ENCODE assay signal across 8 mouse cellular contexts in the genomic region with DNA sequence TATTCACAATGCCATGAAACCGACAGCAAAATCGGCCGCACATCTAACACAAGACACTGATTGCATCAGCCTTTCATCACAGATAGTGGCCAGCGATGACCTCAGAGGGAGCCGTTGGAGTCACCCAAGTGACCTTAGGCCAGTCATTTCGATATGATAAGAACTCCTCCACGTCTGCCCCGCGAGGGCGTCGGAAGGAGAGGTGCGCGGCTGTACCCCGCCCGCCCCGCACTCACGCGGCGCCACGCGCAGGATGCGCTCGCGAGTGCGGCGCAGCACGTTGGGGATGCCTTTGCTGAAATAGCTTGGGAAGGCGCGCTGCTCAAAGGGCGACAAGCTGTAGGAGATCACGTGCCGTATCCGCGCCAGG. TPM values are rescaled to one million over a fixed set of nuclear protein-coding genes. Genes with fewer than 3 reads are reported as not detected.
DNase-seq lines count a peak whose midpoint lies in the region; ATAC-seq and TF ChIP-seq lines count a peak whose summit lies in the region.

No protein-coding gene starts in this region.

- H3K4me1 ChIP-seq in heart, embryonic 12.5 days (replicated peaks): peaks cover 29% of the 10 kb centered on the region
- H3K4me1 ChIP-seq in CH12.LX (ENCODE audit: control insufficient read depth in 1 of 2, insufficient read depth in 2 of 2): peaks cover 8 to 21% of the 10 kb centered on the region in 2 experiments
- H3K4me1 ChIP-seq in embryonic fibroblast, embryonic 13.5 days (ENCODE audit: control insufficient read depth, insufficient read depth, low read length): peaks cover 4% of the 10 kb centered on the region; the same call in 1 of the 2 replicates
- H3K4me1 ChIP-seq in limb, embryonic 15.5 days: peaks cover 20% of the 10 kb centered on the region
- peaks cover 5% of the 10 kb centered on the region; the same call in 1 of the 2 replicates for H3K4me1 ChIP-seq in olfactory bulb, adult 2 months (ENCODE audit: control insufficient read depth, insufficient read depth, low read length)

- TF ChIP-seq RAD21 in CH12.LX (IDR thresholded peaks at IDR 0.05; ENCODE audit: low read depth, low read length): no peak

- no peak for TF ChIP-seq POLR2A in CH12.LX (IDR thresholded peaks at IDR 0.05; ENCODE audit: low read depth, low read length)
- TF ChIP-seq POLR2A in embryonic fibroblast, embryonic 13.5 days (IDR thresholded peaks at IDR 0.05; ENCODE audit: low read depth, low read length): 0 out of 2 replicates have a peak, but pooled peaks have one; percentile 26
- TF ChIP-seq POLR2A in olfactory bulb, adult 2 months (IDR thresholded peaks at IDR 0.05; ENCODE audit: insufficient read depth, low read depth, low read length): no peak

- H3K9me3 ChIP-seq in heart, embryonic 12.5 days (replicated peaks): no peaks in the 10 kb centered on the region
- no peaks in the 10 kb centered on the region for H3K9me3 ChIP-seq in CH12.LX (replicated peaks; ENCODE audit: low read length)
- H3K9me3 ChIP-seq in limb, embryonic 15.5 days: no peaks in the 10 kb centered on the region

- peaks cover 15% of the 10 kb centered on the region for H3K36me3 ChIP-seq in heart, embryonic 12.5 days
- H3K36me3 ChIP-seq in CH12.LX (replicated peaks in 1 of 2; ENCODE audit: control insufficient read depth in 1 of 2, insufficient read depth in 1 of 2, low read length in 1 of 2): peaks cover 12 to 35% of the 10 kb centered on the region in 2 experiments
- peaks cover 9% of the 10 kb centered on the region for H3K36me3 ChIP-seq in limb, embryonic 15.5 days

- H3K27me3 ChIP-seq in heart, embryonic 12.5 days (replicated peaks): no peaks in the 10 kb centered on the region
- H3K27me3 ChIP-seq in CH12.LX (replicated peaks): peaks cover 3% of the 10 kb centered on the region
- no peaks in the 10 kb centered on the region for H3K27me3 ChIP-seq in limb, embryonic 15.5 days

- H3K4me3 ChIP-seq in heart, embryonic 12.5 days: peak overlapping the region; percentile 92
- peak overlapping the region; percentile 91 to 100 (median 98) for H3K4me3 ChIP-seq in CH12.LX (replicated peaks in 1 of 3; ENCODE audit: low read depth in 2 of 3, low read length in 2 of 3, poor library complexity in 1 of 3)
- H3K4me3 ChIP-seq in embryonic fibroblast, embryonic 13.5 days (ENCODE audit: insufficient read depth, low read length): peak overlapping the region; percentile 78
- peak overlapping the region; percentile 89 for H3K4me3 ChIP-seq in limb, embryonic 15.5 days
- peak overlapping the region; percentile 86 for H3K4me3 ChIP-seq in olfactory bulb, adult 2 months (ENCODE audit: insufficient read depth, low read depth, low read length)

- DNase-seq in heart, postnatal 36 days: no peak
- DNase-seq in CH12.LX (ENCODE audit: extremely low read depth): peak; percentile 56
- no peak for DNase-seq in spleen, postnatal 14 days (ENCODE audit: low spot score in 2 of 2)
- no peak for DNase-seq in right cerebral cortex, postnatal 25 days

- intact Hi-C loops in heart, postnatal 36 days (cut with DNase I): loop anchor here (5.0 kb wide), 1 partner anchor 128 kb away; the partner anchor contains the start of gene Hspa4

- TF ChIP-seq EP300 in CH12.LX (IDR thresholded peaks at IDR 0.05; ENCODE audit: low read length): no peak

- no peak for TF ChIP-seq CTCF in CH12.LX (conservative IDR thresholded peaks at IDR 0.05 in 1 of 2, IDR thresholded peaks at IDR 0.05 in 1 of 2; ENCODE audit: low read depth in 2 of 2, low read length in 2 of 2)
- TF ChIP-seq CTCF in embryonic fibroblast, embryonic 13.5 days (IDR thresholded peaks at IDR 0.05; ENCODE audit: borderline replicate concordance, insufficient read depth, low read length): no peak
- TF ChIP-seq CTCF in olfactory bulb, adult 2 months (IDR thresholded peaks at IDR 0.05; ENCODE audit: insufficient read depth, low read depth, low read length): no peak

- ATAC-seq in heart, embryonic 12.5 days (ENCODE audit: insufficient number of reproducible peaks, low FRiP score): peak; percentile 47
- peak; percentile 32; the same call in 1 of the 2 replicates for ATAC-seq in limb, embryonic 15.5 days (ENCODE audit: insufficient number of reproducible peaks, low FRiP score, low TSS enrichment, low read depth)

- WGBS in heart, embryonic 12.5 days: under 1% methylated on average over 34 of the region's 34 CpGs
- under 1% methylated on average over 34 of the region's 34 CpGs for WGBS in limb, embryonic 15.5 days
- WGBS in olfactory bulb, adult 2 months: under 1% methylated on average over 34 of the region's 34 CpGs

- dilution Hi-C loops in CH12.LX (cut with MboI; ENCODE audit: extremely low pct_ligation_motif_present, extremely low pct_unique_long_range_greater_than_20kb, low sequenced_read_pairs): no loop called here

- in situ Hi-C loops in CH12.LX (cut with MboI; ENCODE audit: low pct_ligation_motif_present, low pct_unique_long_range_greater_than_20kb, low sequenced_read_pairs): no loop called here

- H3K27ac ChIP-seq in heart, embryonic 12.5 days (ENCODE audit: poor library complexity, severe bottlenecking): peak overlapping the region; percentile 72
- H3K27ac ChIP-seq in CH12.LX (ENCODE audit: insufficient read depth, low read depth): peak overlapping the region; percentile 92
- peak overlapping the region; percentile 53 for H3K27ac ChIP-seq in embryonic fibroblast, embryonic 13.5 days (ENCODE audit: insufficient read depth, low read length)
- peak overlapping the region; percentile 75 for H3K27ac ChIP-seq in limb, embryonic 15.5 days
- peak overlapping the region; percentile 92 for H3K27ac ChIP-seq in olfactory bulb, adult 2 months (ENCODE audit: insufficient read depth, low read depth, low read length)

- H3K79me2 ChIP-seq in CH12.LX (replicated peaks; ENCODE audit: control insufficient read depth, extremely low read depth, insufficient read depth, poor library complexity, severe bottlenecking): peaks cover 18% of the 10 kb centered on the region

- peak overlapping the region; percentile 93 for H3K9ac ChIP-seq in heart, embryonic 12.5 days
- peak overlapping the region; percentile 99 for H3K9ac ChIP-seq in CH12.LX (ENCODE audit: insufficient read depth, low read depth)
- H3K9ac ChIP-seq in limb, embryonic 15.5 days: peak overlapping the region; percentile 70

- peak overlapping the region; percentile 84 for H3K4me2 ChIP-seq in heart, embryonic 12.5 days
- peak overlapping the region; percentile 85 for H3K4me2 ChIP-seq in CH12.LX (ENCODE audit: insufficient read depth, low read depth, poor library complexity, severe bottlenecking)
- peak overlapping the region; percentile 84 for H3K4me2 ChIP-seq in limb, embryonic 15.5 days

RNA-seq across cellular contexts. Expression of gene Uqcrq, which starts 0.3 kb away (rescaled TPM):
- 1,089 and 1,102 TPM in 2 replicates for polyA plus RNA-seq in heart, embryonic 12.5 days (2016; fragmentation: Nextera tagmentation; extraction: Ambion mirVana)
- 1,000 to 10,000 TPM; 2,773 to 2,928 TPM for total RNA-seq in heart, postnatal 36 days (2021)
- 103 and 120 TPM in 2 replicates for total RNA-seq in CH12.LX (2012; rRNA removed)
- total RNA-seq in CH12.LX (2014; rRNA removed): 136 and 168 TPM in 2 replicates
- 642 and 765 TPM in 2 replicates for polyA plus RNA-seq in CH12.LX (2012; ENCODE audit: insufficient read length, low read depth)
- 361 and 399 TPM in 2 replicates for polyA plus RNA-seq in embryonic fibroblast, embryonic 13.5 days (2011; ENCODE audit: insufficient read length, low read depth, missing spikeins)
- polyA plus RNA-seq in limb, embryonic 15.5 days (2015; fragmentation: Nextera tagmentation; extraction: Ambion mirVana): 477 and 501 TPM in 2 replicates
- 1,358 TPM in 1 of 2 replicates, not detected in the other for polyA plus RNA-seq in olfactory bulb, adult 2 months (2012; ENCODE audit: insufficient read depth, insufficient read length, low replicate concordance, missing spikeins)

RNA-seq across cellular contexts. Expression of gene Gdf9, which starts 0.5 kb away (rescaled TPM):
- polyA plus RNA-seq in heart, embryonic 12.5 days (2016; fragmentation: Nextera tagmentation; extraction: Ambion mirVana): 0.56 and 1.3 TPM in 2 replicates
- total RNA-seq in heart, postnatal 36 days (2021): under 1 TPM; 0.19 to 0.39 TPM
- total RNA-seq in CH12.LX (2012; rRNA removed): 0.13 TPM in 2 replicates
- 0.16 TPM in 1 of 2 replicates, not detected in the other for total RNA-seq in CH12.LX (2014; rRNA removed)
- polyA plus RNA-seq in CH12.LX (2012; ENCODE audit: insufficient read length, low read depth): not detected in 2 replicates
- polyA plus RNA-seq in embryonic fibroblast, embryonic 13.5 days (2011; ENCODE audit: insufficient read length, low read depth, missing spikeins): 0.68 and 1.2 TPM in 2 replicates
- polyA plus RNA-seq in limb, embryonic 15.5 days (2015; fragmentation: Nextera tagmentation; extraction: Ambion mirVana): 2.6 and 2.8 TPM in 2 replicates
- polyA plus RNA-seq in olfactory bulb, adult 2 months (2012; ENCODE audit: insufficient read depth, insufficient read length, low replicate concordance, missing spikeins): not detected in 2 replicates

RNA-seq across cellular contexts. Expression of gene Leap2, which starts 7.3 kb away (rescaled TPM):
- not detected in 2 replicates for polyA plus RNA-seq in heart, embryonic 12.5 days (2016; fragmentation: Nextera tagmentation; extraction: Ambion mirVana)
- total RNA-seq in heart, postnatal 36 days (2021): not detected
- total RNA-seq in CH12.LX (2012; rRNA removed) (not detected in 2 replicates), CH12.LX (2014; rRNA removed) (not detected in 2 replicates)
- polyA plus RNA-seq in CH12.LX (2012; ENCODE audit: insufficient read length, low read depth): not detected in 2 replicates
- not detected in 2 replicates for polyA plus RNA-seq in embryonic fibroblast, embryonic 13.5 days (2011; ENCODE audit: insufficient read length, low read depth, missing spikeins)
- not detected in 2 replicates for polyA plus RNA-seq in limb, embryonic 15.5 days (2015; fragmentation: Nextera tagmentation; extraction: Ambion mirVana)
- polyA plus RNA-seq in olfactory bulb, adult 2 months (2012; ENCODE audit: insufficient read depth, insufficient read length, low replicate concordance, missing spikeins): not detected in 2 replicates

RNA-seq across cellular contexts. Expression of gene Gm10447, which starts 26.6 kb away (rescaled TPM):
- 0.11 and 0.15 TPM in 2 replicates for polyA plus RNA-seq in heart, embryonic 12.5 days (2016; fragmentation: Nextera tagmentation; extraction: Ambion mirVana)
- not detected for total RNA-seq in heart, postnatal 36 days (2021)
- total RNA-seq in CH12.LX (2012; rRNA removed) (not detected in 2 replicates), CH12.LX (2014; rRNA removed) (not detected in 2 replicates)
- polyA plus RNA-seq in CH12.LX (2012; ENCODE audit: insufficient read length, low read depth): not detected in 2 replicates
- 0.22 TPM in 1 of 2 replicates, not detected in the other for polyA plus RNA-seq in embryonic fibroblast, embryonic 13.5 days (2011; ENCODE audit: insufficient read length, low read depth, missing spikeins)
- polyA plus RNA-seq in limb, embryonic 15.5 days (2015; fragmentation: Nextera tagmentation; extraction: Ambion mirVana): 0.10 TPM in 2 replicates
- not detected in 2 replicates for polyA plus RNA-seq in olfactory bulb, adult 2 months (2012; ENCODE audit: insufficient read depth, insufficient read length, low replicate concordance, missing spikeins)

RNA-seq across cellular contexts. Expression of gene Shroom1, which starts 26.7 kb away (rescaled TPM):
- polyA plus RNA-seq in heart, embryonic 12.5 days (2016; fragmentation: Nextera tagmentation; extraction: Ambion mirVana): 5.3 and 5.8 TPM in 2 replicates
- under 1 TPM; 0.39 to 0.76 TPM for total RNA-seq in heart, postnatal 36 days (2021)
- total RNA-seq in CH12.LX (2012; rRNA removed) (not detected in 2 replicates), CH12.LX (2014; rRNA removed) (not detected in 2 replicates)
- not detected in 2 replicates for polyA plus RNA-seq in CH12.LX (2012; ENCODE audit: insufficient read length, low read depth)
- polyA plus RNA-seq in embryonic fibroblast, embryonic 13.5 days (2011; ENCODE audit: insufficient read length, low read depth, missing spikeins): 2.4 and 3.0 TPM in 2 replicates
- polyA plus RNA-seq in limb, embryonic 15.5 days (2015; fragmentation: Nextera tagmentation; extraction: Ambion mirVana): 4.4 and 4.6 TPM in 2 replicates
- not detected in 2 replicates for polyA plus RNA-seq in olfactory bulb, adult 2 months (2012; ENCODE audit: insufficient read depth, insufficient read length, low replicate concordance, missing spikeins)
